Mouse (Mus musculus): ENCODE data around the gene Gm17409.

Gene Gm17409

GRCm38 (mm10) chr2:58484284-58484965 lies 14.5 kb downstream of the Gm17409 start:
- in situ Hi-C loops (cut with MboI, MseI), result no loop called here

GRCm38 (mm10) chr2:58485152-58485551 lies 15.2 kb downstream of the Gm17409 start:
- in situ Hi-C loops (cut with MboI, MseI), result no loop called here

DNA sequence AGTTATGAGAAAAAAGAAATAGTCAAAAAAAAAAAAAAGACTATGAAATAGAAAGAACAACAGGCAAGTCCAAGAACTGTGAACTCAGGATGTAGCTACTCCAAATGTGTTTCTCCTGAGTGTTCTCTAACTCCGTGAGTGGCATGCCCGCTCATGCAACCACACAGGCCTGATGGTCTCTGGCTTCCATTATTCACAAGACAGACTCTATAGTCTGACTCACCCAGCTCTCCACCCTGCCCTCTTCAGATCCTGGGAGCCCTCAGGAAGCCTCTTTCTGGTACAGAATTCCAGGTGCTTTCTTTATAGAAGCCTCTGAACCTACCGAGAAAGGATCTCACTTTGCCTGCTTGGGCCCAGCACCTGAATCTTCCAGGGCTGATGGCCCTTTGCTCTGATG lies 15.8 kb downstream of the Gm17409 start:
- in situ Hi-C loops (cut with MboI, MseI), result no loop called here

GRCm38 (mm10) chr2:58486441-58487278 lies 16.7 kb downstream of the Gm17409 start:
- in situ Hi-C loops (cut with MboI, MseI), result no loop called here

GRCm38 (mm10) chr2:58487279-58487560 lies 17.3 kb downstream of the Gm17409 start:
- in situ Hi-C loops (cut with MboI, MseI), result no loop called here

DNA sequence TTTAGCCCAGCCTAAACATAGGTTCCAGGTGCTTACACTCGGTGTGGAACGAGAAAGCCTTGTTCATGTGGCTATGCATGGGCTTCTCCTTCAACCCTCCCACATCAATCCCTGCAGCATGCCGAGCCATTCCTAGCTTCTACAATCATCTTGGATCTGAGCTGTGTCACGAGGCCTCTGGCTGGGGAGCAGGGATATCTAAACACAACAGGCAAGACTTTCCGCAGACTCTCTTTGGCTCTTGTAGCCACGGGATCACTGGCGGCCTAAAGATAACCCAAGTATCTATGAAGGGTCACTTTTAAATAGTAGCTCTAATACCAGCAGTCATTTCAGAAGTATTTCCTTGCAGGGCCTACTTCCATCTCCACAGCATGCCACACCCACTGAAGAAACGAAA lies 18.5 kb downstream of the Gm17409 start:
- in situ Hi-C loops (cut with MboI, MseI), result no loop called here

GRCm38 (mm10) chr2:58489275-58489674 lies 19.4 kb downstream of the Gm17409 start:
- in situ Hi-C loops (cut with MboI, MseI), result no loop called here

- in situ Hi-C loops (cut with MboI, MseI), result no loop called here
Observed at GRCm38 (mm10) chr2:58493685-58494635, 24.0 kb downstream of the Gm17409 start.

DNA sequence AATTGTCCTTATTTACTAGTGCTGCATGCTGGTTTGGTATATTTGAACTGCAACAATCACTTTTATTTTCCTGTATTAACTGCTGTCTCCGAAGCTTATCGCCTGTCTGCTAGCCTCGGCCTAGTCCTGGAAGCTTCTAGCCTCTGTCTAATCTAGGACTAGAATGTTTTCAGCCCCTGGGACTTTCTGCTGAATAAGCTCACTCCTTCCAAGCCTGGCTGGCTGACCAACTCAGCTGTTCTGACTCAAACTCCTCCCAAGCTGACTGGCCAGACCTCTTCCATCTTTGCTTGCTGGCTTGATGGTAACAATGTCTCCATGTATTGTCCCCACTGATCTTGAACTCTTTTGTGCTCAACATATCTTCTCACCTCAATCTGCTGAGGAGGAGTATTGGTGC lies 25.4 kb downstream of the Gm17409 start:
- in situ Hi-C loops (cut with MboI, MseI), result no loop called here

DNA sequence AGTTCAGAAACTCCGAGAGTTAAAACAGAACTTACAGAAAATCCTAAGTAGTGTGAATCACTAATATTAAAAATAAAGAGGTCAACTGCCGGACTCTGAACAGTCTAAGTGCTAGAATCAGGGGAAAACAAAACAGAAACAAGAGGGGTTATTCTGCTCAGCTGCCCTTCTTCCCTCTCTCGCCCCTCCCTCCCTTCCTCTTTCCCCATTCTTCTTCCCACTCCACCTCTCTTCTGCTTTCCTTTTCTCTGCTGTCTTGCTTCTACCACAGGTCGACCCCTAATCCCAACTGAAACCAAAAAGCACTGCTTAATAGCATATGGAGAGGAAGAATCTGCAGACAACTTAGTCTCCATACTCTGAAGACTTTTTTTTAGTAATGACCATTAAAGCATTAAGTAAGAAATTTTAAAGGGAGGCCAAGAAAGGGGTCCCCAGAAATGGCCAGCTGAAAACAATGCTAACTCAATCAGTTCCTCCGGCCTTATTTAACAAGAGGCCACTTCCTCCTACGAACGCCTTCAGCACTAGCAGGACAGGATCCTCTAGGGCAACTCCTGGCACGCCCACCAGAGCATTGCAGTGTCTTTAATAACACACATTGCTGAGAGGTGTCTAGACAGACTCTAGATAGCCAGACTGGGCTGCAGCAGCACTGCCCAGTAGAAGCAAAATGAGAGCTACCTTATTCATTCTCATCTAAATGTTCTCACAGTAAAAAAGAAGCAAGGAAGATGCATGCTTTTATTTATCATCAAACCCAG lies 26.9 kb downstream of the Gm17409 start:
- in situ Hi-C loops (cut with MboI, MseI), result no loop called here

DNA sequence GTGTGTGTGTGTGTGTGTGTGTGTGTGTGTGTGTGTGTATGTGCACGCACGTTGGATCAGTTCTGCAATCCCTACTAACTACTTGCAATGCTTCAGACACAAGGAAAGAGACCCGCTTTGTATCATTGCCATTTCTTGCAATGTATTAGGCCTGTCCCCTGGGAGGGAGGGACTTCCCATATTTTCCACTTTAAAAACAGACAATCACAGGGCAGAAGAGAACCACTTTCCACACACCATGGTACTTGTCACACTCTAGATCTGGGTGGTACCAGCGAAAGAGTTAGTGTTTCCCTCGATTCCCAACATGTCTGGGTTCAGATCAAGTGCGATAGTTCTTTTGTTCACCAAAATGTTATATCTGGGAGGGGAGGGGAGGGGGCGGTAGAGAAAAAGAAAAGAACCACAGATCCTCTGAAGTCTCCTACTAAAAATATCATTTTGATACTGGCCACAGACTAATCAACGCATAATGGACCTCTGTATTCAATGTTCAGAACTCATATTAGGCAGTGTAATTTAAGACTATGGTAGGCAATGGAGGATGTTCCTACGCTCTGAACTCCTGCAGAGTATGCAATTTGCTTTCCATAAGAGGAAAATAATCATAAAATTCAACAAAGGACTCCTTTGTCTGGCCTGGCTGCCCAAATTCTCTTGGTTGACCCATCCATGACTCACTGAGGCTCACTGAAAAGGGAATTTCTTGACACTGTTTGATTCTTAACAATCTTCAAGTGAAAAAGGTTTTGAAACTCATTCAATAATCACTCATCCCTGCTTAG lies 35.6 kb downstream of the Gm17409 start:
- in situ Hi-C loops (cut with MboI, MseI), result no loop called here

DNA sequence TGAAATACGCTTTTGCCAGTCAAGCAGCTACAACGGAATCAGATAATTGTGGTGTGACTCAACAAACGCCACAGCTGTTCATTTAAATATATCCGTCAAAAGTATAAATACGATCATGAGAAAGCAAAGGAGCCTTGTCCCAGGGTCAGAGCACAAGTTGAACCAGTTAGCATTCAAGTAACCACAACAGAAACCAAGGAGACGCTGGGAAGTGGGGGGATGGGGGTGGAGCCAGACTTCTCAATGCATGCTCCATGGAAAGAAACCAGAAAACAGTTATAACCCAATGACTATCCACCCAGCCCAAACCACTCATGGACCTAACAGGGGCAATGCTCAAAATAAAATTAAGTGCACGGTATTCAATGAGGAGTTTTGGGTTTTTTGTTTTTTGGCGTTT lies 40.3 kb downstream of the Gm17409 start:
- in situ Hi-C loops (cut with MboI, MseI), result no loop called here

DNA sequence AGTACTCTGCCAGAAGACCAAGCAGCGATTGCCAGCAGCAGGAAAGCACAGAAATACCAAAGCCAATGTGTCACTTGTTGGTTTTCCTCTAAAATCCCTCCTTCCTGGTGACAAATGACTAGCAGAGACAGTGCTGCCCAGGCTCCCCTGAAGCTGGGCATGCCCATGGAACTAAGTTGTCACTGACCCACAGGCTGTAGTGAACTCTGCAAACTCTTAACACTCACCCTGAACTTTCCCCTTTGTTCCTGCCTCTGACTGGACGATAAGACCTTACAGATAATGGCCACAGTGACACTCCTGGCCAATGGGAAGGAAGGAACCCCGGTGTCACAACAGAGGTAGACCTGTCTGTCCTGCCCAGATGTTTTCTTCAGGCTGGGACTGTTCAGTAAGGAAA lies 43.3 kb downstream of the Gm17409 start:
- in situ Hi-C loops (cut with MboI, MseI), result no loop called here

DNA sequence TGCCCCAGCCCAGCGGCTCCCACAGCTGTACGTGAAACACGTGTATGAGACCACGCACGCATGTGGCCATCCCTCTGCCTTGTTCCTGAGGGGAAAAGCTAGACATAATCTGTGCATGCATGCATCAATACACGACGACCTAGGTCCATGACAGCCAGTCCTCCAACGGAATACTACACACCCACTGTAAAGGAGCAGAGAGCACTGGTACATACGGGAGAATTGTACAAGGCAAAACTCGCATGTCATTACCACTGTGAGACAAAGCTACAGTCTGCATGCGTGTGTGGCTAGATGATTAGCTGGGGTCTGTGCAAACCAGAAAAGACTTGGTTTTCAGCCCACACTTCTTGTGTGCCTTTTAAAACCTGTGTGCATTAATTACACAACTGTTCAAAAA lies 44.6 kb downstream of the Gm17409 start:
- in situ Hi-C loops (cut with MboI, MseI), result no loop called here

DNA sequence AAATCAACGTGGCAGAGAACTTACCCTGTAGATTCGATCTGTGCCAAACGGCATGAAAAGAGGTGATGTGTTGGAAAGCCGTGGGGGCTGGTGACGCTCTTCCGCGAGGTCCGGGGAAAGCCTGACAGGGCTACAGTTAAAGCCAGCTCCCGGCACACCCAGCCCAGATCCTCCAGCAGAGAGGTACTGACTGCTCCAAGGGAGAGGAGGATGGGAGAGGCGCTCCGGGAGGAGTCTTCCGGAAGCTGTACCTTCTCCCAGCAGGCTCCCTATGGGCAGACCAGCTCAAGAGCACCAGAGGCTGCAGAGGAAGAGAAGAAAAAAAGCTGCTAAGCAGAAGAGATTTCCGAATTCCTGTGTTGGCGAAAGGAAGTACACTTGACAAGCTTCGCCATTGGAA lies 46.1 kb downstream of the Gm17409 start:
- in situ Hi-C loops (cut with MboI, MseI), result no loop called here

GRCm38 (mm10) chr2:58516920-58517319 lies 47.0 kb downstream of the Gm17409 start:
- in situ Hi-C loops (cut with MboI, MseI), result no loop called here

GRCm38 (mm10) chr2:58518517-58518916 lies 48.6 kb downstream of the Gm17409 start:
- in situ Hi-C loops (cut with MboI, MseI), result no loop called here
